Mouse (Mus musculus): Measurements from ENCODE around the gene Fanci. TPM values are rescaled to one million over a fixed set of nuclear protein-coding genes. Genes with fewer than 3 reads are reported as not detected.

Fanci gene
- total RNA-seq (2021) = 1 to 10 TPM; 4.7 to 5.0 TPM
- long read RNA-seq, experiment 1 = 0 reads
- long read RNA-seq, experiment 2 = 0 reads

- DNase-seq (ENCODE audit: low spot score in 2 of 2) = peak; percentile 82 to 84
These were observed at the start of gene Fanci for GRCm38 (mm10) chr7:79391883-79392649. Gene Fanci, plus strand, starts transcription at chr7:79391929.

DNA sequence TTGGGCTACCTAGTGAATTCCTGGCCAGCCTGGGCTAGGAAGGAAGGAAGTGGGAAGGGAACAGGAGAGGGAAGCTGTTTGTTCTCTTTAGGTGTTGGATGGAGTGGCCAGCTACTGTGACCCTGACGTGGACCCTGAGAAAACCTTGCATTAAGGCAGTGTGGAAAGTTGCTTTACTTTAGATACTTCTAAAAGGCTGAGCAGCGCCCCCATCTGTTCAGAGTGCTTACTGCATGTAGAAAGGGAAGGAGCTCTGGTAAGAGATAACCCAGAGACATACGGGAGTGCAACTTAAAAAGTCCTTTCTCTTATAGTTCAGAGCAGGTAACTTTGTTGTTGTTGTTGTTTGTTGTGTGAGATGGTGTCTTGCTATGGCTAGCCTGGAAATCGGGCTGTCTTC is 45.8 kb upstream of the Fanci start:
- DNase-seq (ENCODE audit: low spot score in 2 of 2) = peak in 1 of 2 experiments; percentile 44

GRCm38 (mm10) chr7:79346555-79347075 is 45.1 kb upstream of the Fanci start:
- no peak for DNase-seq (ENCODE audit: low spot score in 2 of 2)

- no peak for DNase-seq (ENCODE audit: low spot score in 2 of 2)
These were observed 44.5 kb upstream of the Fanci start for GRCm38 (mm10) chr7:79347108-79347813.

DNA sequence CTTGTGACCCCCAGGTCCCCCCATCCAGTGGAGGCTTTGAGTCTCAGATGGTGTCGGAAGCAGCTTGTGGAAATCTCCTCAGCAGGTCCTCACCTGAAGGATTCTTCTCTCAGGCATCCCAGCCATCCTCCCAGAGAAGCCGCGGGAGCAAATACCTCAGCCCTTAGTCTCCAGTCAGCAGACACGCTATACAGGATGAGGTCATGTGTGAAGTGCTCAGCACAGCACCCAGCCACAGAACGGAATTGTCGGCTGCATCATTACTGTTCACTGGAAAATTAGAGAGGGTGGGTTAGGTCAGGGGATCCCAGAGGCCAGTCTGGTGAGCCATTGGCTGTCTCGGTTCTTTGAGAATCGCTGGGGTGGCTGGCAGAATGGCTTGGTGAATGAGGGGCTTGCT is 42.9 kb upstream of the Fanci start:
- no peak for DNase-seq (ENCODE audit: low spot score in 2 of 2)

GRCm38 (mm10) chr7:79349738-79350386 is 41.9 kb upstream of the Fanci start:
- DNase-seq (ENCODE audit: low spot score in 2 of 2) = peak in 1 of 2 experiments; percentile 40

DNA sequence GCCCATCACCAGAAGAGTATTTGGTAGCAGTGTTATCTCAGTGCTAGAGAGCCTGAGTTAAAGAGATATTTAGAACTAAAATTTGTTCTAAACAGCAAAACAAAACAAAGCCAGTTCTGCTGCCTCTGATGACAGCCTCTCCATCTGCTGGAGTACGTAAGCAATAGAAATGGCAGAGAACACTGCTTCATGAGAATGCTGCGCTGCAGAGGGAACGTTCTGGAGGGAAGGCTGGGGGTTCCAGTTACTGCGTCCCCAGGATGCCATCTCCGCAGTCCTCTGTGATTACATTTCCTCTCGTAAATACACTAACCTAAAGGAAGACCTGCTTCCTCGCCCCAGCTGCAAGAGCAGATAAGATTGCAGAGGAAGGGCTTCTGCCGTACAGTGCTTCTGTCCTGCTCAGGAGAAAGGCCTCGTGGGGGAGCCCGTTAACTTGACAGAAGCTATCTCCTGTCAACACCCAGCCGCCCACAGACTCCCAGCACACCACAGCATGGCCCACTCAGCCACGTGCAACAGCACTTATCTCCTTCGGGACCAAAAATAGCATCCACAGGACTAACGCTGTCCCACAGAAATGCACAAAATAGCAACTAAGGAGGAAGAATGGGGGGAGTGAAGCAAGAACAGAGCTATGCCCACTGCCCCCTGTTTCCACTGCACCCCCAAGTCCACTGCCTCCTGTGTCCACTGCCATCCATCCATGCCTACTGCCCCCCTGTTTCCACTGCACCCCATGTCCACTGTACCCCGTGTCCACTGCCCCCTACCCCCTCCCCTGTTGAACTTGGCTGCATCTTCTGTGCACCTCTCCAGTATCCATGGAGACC is 33.2 kb upstream of the Fanci start:
- no peak for DNase-seq (ENCODE audit: low spot score in 2 of 2)

DNA sequence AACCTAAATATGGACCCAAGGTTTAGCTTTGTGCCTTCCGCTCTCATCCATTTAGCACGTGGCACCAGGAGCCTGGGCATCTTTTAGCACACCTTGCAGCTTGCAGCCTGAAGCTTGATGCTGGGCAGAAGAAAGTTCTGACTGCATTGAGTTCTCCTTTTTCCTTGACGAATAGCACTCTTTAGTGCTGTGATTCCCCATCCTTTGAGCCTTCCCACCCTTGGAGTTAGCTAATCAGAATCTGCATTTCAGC is 32.6 kb upstream of the Fanci start:
- no peak for DNase-seq (ENCODE audit: low spot score in 2 of 2)

GRCm38 (mm10) chr7:79360056-79360455 is 31.7 kb upstream of the Fanci start:
- no peak for DNase-seq (ENCODE audit: low spot score in 2 of 2)

GRCm38 (mm10) chr7:79362208-79362607 is 29.5 kb upstream of the Fanci start:
- no peak for DNase-seq (ENCODE audit: low spot score in 2 of 2)

- DNase-seq (ENCODE audit: low spot score in 2 of 2) = no peak
These were observed 28.9 kb upstream of the Fanci start for GRCm38 (mm10) chr7:79362830-79363229.

GRCm38 (mm10) chr7:79363370-79364043 is 28.2 kb upstream of the Fanci start:
- no peak for DNase-seq (ENCODE audit: low spot score in 2 of 2)

GRCm38 (mm10) chr7:79368664-79369063 is 23.1 kb upstream of the Fanci start:
- DNase-seq (ENCODE audit: low spot score in 2 of 2) = no peak

DNA sequence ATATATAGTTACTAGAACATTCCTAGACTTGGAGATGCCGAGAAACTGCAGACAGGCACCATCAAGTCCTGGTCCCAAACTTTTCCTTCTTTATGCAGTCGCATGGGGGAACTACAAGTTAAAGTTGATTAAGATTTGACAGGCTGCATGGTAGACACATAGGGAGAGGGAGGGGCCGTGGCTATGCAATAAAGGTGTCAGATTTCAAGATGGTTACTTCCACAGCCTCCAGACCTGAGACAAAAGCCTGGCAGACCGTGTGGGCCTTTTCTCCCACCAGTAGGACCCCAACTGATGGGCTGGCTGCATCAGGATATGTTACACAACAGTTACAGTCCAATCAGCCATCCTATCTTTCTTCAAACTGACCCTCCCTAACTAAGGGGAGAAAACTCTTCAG is 22.3 kb upstream of the Fanci start:
- DNase-seq (ENCODE audit: low spot score in 2 of 2) = no peak

- DNase-seq (ENCODE audit: low spot score in 2 of 2) = peak; percentile 35 to 69
These were observed 20.3 kb upstream of the Fanci start for GRCm38 (mm10) chr7:79371321-79371879.

GRCm38 (mm10) chr7:79374017-79374416 is 17.7 kb upstream of the Fanci start:
- no peak for DNase-seq (ENCODE audit: low spot score in 2 of 2)

- no peak for DNase-seq (ENCODE audit: low spot score in 2 of 2)
These were observed 16.1 kb upstream of the Fanci start for GRCm38 (mm10) chr7:79375594-79375993.

DNA sequence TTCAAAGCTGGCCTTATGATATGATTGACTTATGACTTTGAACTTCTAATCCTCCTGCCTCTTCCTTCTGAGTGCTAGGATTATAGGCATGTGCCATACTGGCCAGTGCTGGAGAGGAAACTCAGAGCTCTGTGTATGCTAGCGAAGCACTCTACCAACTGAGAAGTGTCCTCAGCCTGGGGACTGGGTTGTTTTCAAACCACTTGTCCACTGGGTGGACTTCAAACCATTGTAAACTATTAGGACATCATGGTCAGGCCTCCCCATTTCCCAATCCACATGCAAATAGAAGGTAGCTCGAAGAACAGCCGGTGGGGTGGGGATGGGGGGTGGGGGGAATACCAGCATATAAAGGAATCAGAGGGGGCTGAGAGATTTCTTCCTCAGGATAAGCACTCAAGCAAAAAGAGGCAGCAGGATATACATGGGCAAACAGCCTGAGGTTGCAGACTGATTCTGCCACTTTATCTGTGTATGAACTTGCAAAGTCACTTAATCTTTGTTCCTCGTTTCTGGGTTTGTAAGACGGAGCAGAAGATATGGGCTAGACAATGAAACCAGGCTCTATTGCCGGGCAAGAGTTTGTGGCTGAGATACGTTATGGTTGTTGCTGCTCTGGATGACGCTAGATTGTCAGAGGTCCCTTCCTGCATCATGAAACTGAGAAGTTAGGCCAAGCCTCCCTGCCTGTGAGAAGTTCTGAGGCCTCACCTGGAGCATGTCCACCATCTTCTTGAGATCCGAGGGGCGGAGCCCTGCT is 15.0 kb upstream of the Fanci start:
- DNase-seq (ENCODE audit: low spot score in 2 of 2) = no peak

DNA sequence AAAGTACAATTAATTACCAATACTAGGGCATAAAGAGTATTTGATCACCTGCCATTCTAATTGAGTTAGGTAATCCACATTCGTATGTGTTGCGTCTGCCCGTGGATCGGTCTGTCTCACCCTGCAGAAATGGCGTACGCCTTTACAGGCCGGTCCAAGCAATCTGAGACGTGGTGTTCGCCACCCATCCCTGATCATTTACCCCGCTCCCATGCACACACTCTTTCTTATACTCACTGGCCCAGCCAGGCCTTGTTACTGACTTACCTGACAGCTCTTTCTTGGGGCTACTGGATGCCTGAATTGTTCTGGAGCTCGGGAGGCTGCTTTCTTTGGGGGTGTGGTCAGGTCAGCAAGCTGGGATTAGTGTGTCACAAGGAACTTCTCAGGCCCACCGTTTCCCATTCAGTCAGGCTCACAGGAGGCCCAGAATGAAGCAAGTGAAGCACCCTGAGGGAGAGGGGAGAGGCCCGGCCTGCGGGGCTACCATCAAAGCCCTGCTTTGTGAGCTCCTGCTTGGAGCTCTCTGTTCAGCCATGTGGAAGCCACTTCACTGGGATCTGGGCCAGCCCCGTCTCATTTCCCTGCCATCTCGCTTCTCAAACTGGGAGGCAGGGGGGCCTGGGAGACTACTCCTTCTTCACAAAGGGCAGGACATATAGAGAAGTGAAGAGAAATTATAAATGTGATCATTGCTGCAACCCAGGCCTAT is 5.2 kb upstream of the Fanci start, which contains the start of gene Rlbp1:
Gene Rlbp1 (minus strand): TSS at position 627 of the 712 bp plus-strand sequence.
- DNase-seq (ENCODE audit: low spot score in 2 of 2) = no peak

All from adrenal gland, postnatal 4 days (tissue).